Mouse (Mus musculus) forebrain, embryonic 14.5 days (tissue): ENCODE data around the gene Tbce. TPM values are rescaled to one million over a fixed set of nuclear protein-coding genes. Genes with fewer than 3 reads are reported as not detected.

Experiments used
- ATAC-seq: fragments of 200-750 bp; cut with Nextera tagmentation; 2 replicates; pipeline ENCODE4 v1.8.0; 2017; ENCODE audit warnings: mild to moderate bottlenecking, moderate library complexity
- DNase-seq: peaks from one replicate; pipeline ENCODE4 v3.0.0-alpha.2; 2015; ENCODE audit warnings: low spot score
- H3K27ac ChIP-seq: fragments of 300-500 bp; sonication (generic); 2 replicates; pipeline ENCODE4 v1.5.1; 2014; ENCODE audit warnings: low read depth, mild to moderate bottlenecking, control low read depth, low read length, moderate library complexity
- H3K27me3 ChIP-seq: fragments of 300-500 bp; sonication (generic); replicated peaks from 2 replicates; pipeline ENCODE4 v1.6.1; 2014; ENCODE audit warnings: low read length, control low read depth, mixed read lengths; ENCODE audit not compliant: control insufficient read depth, insufficient read depth
- H3K36me3 ChIP-seq: fragments of 300-500 bp; sonication (generic); 2 replicates; pipeline ENCODE4 v1.6.1; 2014; ENCODE audit warnings: low read length, control low read depth; ENCODE audit not compliant: control insufficient read depth, insufficient read depth
- H3K4me1 ChIP-seq: fragments of 300-500 bp; sonication (generic); 2 replicates; pipeline ENCODE4 v1.6.1; 2014; ENCODE audit warnings: antibody characterized with exemption, low read length, control low read depth; ENCODE audit not compliant: control insufficient read depth, insufficient read depth
- H3K4me2 ChIP-seq: fragments of 300-500 bp; sonication (generic); 2 replicates; pipeline ENCODE4 v1.6.1; 2014; ENCODE audit warnings: mild to moderate bottlenecking, control low read depth, low read length
- H3K4me3 ChIP-seq: fragments of 300-500 bp; sonication (generic); 2 replicates; pipeline ENCODE4 v1.5.1; 2014; ENCODE audit warnings: low read depth, low read length, control low read depth
- H3K9ac ChIP-seq: fragments of 300-500 bp; sonication (generic); 2 replicates; pipeline ENCODE4 v1.6.1; 2014; ENCODE audit warnings: mild to moderate bottlenecking, low read length, control low read depth, moderate library complexity
- H3K9me3 ChIP-seq: fragments of 300-500 bp; sonication (generic); replicated peaks from 2 replicates; pipeline ENCODE4 v1.6.1; 2016; ENCODE audit warnings: low read length, control low read depth, mixed read lengths; ENCODE audit not compliant: control insufficient read depth
- WGBS: fragments of 180-500 bp; shearing (Covaris S2); extraction: QIAGEN DNeasy Blood & Tissue Kit; methylation state at CpG from one replicate; pipeline ENCODE4 v1.1.7; 2014; 5-methylcytosine and 5-hydroxymethylcytosine counted together
- polyA plus RNA-seq: library from polyadenylated mRNA; unstranded; fragments of >200 nt; fragmentation: Nextera tagmentation; extraction: Ambion mirVana; gene quantifications from 2 replicates; pipeline ENCODE4 v1.2.1, GENCODE M21; 2014

The Tbce gene
- polyA plus RNA-seq, 1 experiment from 2014 or later, result 97.3 TPM

DNA sequence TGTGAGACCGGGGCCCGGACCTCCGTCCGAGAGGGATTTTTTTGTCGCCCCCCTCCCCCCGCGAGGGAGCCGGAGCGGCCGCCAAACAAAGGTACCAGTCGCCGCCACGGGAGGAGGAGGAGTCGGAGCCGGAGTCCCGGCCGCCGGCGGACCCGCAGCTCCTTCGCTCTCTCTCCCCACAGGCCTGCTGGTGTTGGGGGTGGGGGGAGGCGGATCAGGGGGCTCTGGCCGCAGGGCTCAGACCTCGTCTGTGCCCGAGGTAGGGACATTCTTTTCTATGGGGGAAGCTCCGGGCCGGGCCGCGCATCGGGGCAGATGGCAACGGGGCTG is 24.5 kb upstream of the Tbce start:
- H3K4me3 ChIP-seq, result peak overlapping the region; percentile 98
- H3K4me2 ChIP-seq, result peak overlapping the region; percentile 76; the same call in 1 of the 2 replicates
- peaks cover 9% of the 10 kb centered on the region for H3K36me3 ChIP-seq
- no peaks in the 10 kb centered on the region for H3K9me3 ChIP-seq
- DNase-seq, result no peak
- H3K27ac ChIP-seq, result peak overlapping the region; percentile 96
- H3K4me1 ChIP-seq, result peaks cover 10% of the 10 kb centered on the region
- H3K9ac ChIP-seq, result peak overlapping the region; percentile 98
- ATAC-seq, result peak; percentile 47
- H3K27me3 ChIP-seq, result no peaks in the 10 kb centered on the region
- WGBS, result 0% methylated on average over 26 of the region's 31 CpGs

DNA sequence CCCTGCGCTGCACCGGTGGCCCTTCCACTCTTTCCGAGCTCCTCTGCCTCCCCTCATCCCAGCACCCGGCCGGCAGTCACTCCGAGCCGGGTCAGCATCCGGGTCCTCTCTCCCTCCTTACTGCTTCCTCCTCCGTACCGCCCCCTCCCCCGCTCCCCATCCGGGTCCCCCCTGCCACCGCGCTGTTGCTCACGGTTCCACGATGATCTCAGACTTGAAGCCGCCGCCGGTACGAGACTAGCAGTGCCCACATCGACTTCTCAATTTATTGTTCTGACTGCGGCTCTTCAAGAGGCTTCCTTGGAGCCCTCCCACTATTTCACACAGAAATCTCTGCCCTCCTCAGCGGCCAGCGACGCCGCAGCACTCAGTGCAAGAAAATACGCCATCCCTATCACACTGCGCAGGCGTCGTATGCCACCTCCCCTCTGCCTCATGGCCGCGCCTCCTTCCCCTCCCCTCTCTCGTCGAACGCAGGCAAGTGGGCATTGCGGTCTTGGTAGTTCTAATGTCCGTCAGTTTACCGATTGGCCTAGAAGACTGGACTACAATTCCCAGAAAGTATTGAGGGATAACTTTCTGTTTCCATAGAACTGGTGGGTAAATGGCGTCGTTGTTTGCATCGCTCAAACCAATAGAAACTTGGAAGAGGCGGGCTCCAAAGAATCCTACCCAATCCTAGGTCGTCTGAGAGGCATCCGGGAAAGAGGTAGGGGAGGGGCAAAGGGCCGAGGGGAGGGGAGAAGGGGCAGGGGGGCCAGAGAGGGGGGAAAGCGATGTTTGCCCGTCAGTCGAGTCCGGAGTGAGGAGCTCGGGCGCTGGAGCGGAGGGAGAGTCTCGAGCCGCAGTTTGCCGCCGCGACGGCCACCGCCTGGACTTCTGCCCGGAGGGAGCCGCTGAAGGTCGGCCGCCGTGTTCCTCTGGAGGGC is 23.8 kb upstream of the Tbce start, which contains the start of the genes Arid4b and Ggps1:
Gene Arid4b (plus strand): TSS at position 220 of the 929 bp plus-strand sequence.
Gene Ggps1 (minus strand): TSS at position 476 of the 929 bp plus-strand sequence.
- DNase-seq (peak; percentile 100), ATAC-seq (peak; percentile 97)
- no peaks in the 10 kb centered on the region for H3K27me3 ChIP-seq
- peaks cover 10% of the 10 kb centered on the region for H3K4me1 ChIP-seq
- H3K9ac ChIP-seq, result peak within 1 kb of the TSS; percentile 98
- H3K4me3 ChIP-seq, result peak within 1 kb of the TSS; percentile 98
- peak within 1 kb of the TSS; percentile 76 for H3K4me2 ChIP-seq
- under 1% methylated on average over 58 of the region's 64 CpGs for WGBS
- no peaks in the 10 kb centered on the region for H3K9me3 ChIP-seq
- peak within 1 kb of the TSS; percentile 96 for H3K27ac ChIP-seq
- H3K36me3 ChIP-seq, result peaks cover 12% of the 10 kb centered on the region

- DNase-seq, result no peak
- no peaks in the 10 kb centered on the region for H3K9me3 ChIP-seq
- no peak for ATAC-seq
- H3K4me3 ChIP-seq, result peak overlapping the region; percentile 62
- WGBS, result 7% methylated on average over 11 of the region's 11 CpGs
- H3K27me3 ChIP-seq, result no peaks in the 10 kb centered on the region
- peaks cover 9% of the 10 kb centered on the region for H3K36me3 ChIP-seq
- H3K27ac ChIP-seq, result peak overlapping the region; percentile 90
- H3K9ac ChIP-seq, result peak overlapping the region; percentile 78
- H3K4me2 ChIP-seq, result peak overlapping the region; percentile 60
- H3K4me1 ChIP-seq, result peaks cover 10% of the 10 kb centered on the region
Observed at GRCm38 (mm10) chr13:14062209-14063012, 23.0 kb upstream of the Tbce start.

DNA sequence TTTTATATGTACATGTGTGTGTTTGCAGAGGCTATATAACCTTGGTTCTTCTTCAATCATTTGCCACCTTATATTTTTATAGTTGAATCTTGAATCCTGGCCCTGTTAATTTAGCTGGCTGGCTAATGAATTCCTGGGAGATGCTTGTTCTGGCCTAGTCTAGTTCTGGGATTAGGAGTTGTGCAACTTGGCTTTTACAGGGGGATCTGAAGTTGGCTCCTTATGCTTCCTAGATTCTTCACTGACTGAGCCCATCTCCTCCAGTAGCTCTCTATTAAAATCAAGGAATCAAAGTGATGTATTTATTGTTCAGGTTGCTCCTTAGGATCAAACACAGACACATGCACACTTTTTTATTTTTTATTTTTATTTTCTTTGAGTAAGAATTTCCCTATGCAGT is 20.1 kb upstream of the Tbce start:
- peaks cover 29% of the 10 kb centered on the region for H3K36me3 ChIP-seq
- no peak overlapping the region for H3K27ac ChIP-seq
- H3K27me3 ChIP-seq, result no peaks in the 10 kb centered on the region
- no peak overlapping the region for H3K4me3 ChIP-seq
- peaks cover 6% of the 10 kb centered on the region for H3K4me1 ChIP-seq
- ATAC-seq, result no peak
- H3K9me3 ChIP-seq, result no peaks in the 10 kb centered on the region
- no peak overlapping the region for H3K9ac ChIP-seq
- DNase-seq, result no peak
- no peak overlapping the region for H3K4me2 ChIP-seq

- Histone ChIP-seq H3K27ac (no peak overlapping the region), H3K9me3 (no peaks in the 10 kb centered on the region), H3K4me2 (no peak overlapping the region), H3K4me3 (no peak overlapping the region), H3K36me3 (peaks cover 56% of the 10 kb centered on the region), H3K4me1 (peaks cover under 1% of the 10 kb centered on the region), H3K9ac (no peak overlapping the region), H3K27me3 (no peaks in the 10 kb centered on the region)
- ATAC-seq, result no peak
- no peak for DNase-seq
- 95% methylated on average over 3 of the region's 3 CpGs for WGBS
Observed at GRCm38 (mm10) chr13:14056801-14057200, 17.4 kb upstream of the Tbce start.

GRCm38 (mm10) chr13:14049878-14050277 is 10.4 kb upstream of the Tbce start:
- no peak overlapping the region for H3K4me2 ChIP-seq
- H3K36me3 ChIP-seq, result peaks cover 71% of the 10 kb centered on the region
- WGBS, result 97% methylated on average over 1 of the region's 1 CpGs

DNA sequence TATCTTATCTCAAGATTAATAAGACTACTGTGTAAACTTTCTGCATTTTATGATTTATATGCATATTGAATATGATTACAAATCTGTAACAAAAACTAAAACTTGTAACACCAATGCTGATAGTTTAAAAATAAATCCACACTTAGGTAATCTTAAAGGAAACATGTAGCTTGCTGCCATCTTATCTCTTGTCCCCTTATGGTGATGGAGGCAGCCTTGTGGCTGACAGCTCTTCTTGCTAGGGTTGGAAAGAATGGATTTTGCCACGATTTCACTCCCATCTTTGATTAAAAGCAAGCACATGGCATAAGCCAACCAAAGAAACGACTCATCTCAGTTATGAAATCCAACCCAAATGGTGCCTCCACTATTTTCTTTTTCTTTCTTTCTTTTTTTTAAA is 5.1 kb upstream of the Tbce start:
- H3K4me3 ChIP-seq, result no peak overlapping the region
- DNase-seq (no peak), ATAC-seq (no peak)
- H3K9me3 ChIP-seq, result no peaks in the 10 kb centered on the region
- H3K4me1 ChIP-seq, result peaks cover 6% of the 10 kb centered on the region; the same call in 1 of the 2 replicates
- no peak overlapping the region for H3K4me2 ChIP-seq
- no peak overlapping the region for H3K27ac ChIP-seq
- H3K9ac ChIP-seq, result no peak overlapping the region
- H3K36me3 ChIP-seq, result peaks cover 25% of the 10 kb centered on the region
- 75% methylated on average over 2 of the region's 2 CpGs for WGBS
- H3K27me3 ChIP-seq, result no peaks in the 10 kb centered on the region

More at GRCm38 (mm10) chr13:14049878-14050277, 10.4 kb upstream of the Tbce start:
- no peak overlapping the region for H3K27ac ChIP-seq
- no peaks in the 10 kb centered on the region for H3K9me3 ChIP-seq
- DNase-seq, result no peak
- H3K9ac ChIP-seq, result no peak overlapping the region
- no peak for ATAC-seq
- H3K4me3 ChIP-seq, result no peak overlapping the region
- no peaks in the 10 kb centered on the region for H3K27me3 ChIP-seq
- no peaks in the 10 kb centered on the region for H3K4me1 ChIP-seq

DNA sequence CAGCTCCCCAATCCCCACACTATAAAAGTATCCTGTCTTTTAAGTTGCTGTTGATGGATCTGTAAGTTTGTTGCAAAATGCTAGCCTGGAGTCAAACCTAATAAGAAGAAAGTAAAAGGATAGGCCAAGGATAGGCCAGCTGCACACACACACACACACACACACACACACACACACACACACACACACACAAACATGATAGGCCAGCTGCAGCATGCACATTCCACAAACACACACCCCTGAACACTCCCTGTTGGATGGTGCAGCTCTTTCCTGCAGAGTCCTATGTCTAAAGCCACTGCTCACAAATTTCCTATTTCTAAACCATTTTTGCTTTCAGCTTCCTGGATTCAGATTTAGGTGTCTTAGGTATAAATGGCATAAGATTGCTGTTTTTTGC is 4.4 kb upstream of the Tbce start:
- Histone ChIP-seq H3K9me3 (no peaks in the 10 kb centered on the region), H3K4me2 (no peak overlapping the region), H3K27ac (no peak overlapping the region), H3K9ac (no peak overlapping the region), H3K4me1 (peaks cover 6% of the 10 kb centered on the region; the same call in 1 of the 2 replicates), H3K36me3 (peaks cover 18% of the 10 kb centered on the region), H3K4me3 (no peak overlapping the region), H3K27me3 (no peaks in the 10 kb centered on the region)
- ATAC-seq, result no peak
- no peak for DNase-seq
